Mouse (Mus musculus) adrenal gland, postnatal 4 days (tissue): Measurements from ENCODE around the gene Plekhg1. TPM values are rescaled to one million over a fixed set of nuclear protein-coding genes. Genes with fewer than 3 reads are reported as not detected.

Experiments used
- DNase-seq, 2 experiments: peaks; one replicate each; pipeline ENCODE4 v3.0.0; 2021 to 2022; ENCODE audit warnings: low spot score in 2 of 2, mixed read lengths in 2 of 2
- total RNA-seq, 2 experiments: library from RNA; stranded (reverse); gene quantifications; 2 replicates each; pipeline ENCODE4 v1.2.3; 2021

The Plekhg1 gene
- total RNA-seq, 2 experiments from 2014 or later = 12.0 to 15.4 TPM

GRCm38 (mm10) chr10:3996170-3996876 lies 256.2 kb downstream of the Plekhg1 start:
- DNase-seq = peak in 1 of 2 experiments; percentile 28

- DNase-seq = no peak
Measured at GRCm38 (mm10) chr10:3997851-3998426, 257.8 kb downstream of the Plekhg1 start.

- DNase-seq = no peak
Measured at GRCm38 (mm10) chr10:4002711-4003110, 262.5 kb downstream of the Plekhg1 start.

- no peak for DNase-seq
Measured at GRCm38 (mm10) chr10:4005191-4005590, 265.0 kb downstream of the Plekhg1 start.

- no peak for DNase-seq
Measured at GRCm38 (mm10) chr10:4006296-4007015, 266.3 kb downstream of the Plekhg1 start.

Other genes starting within 250 kb of the Plekhg1 start
- gene Iyd, start 200.1 kb upstream of the Plekhg1 start, total RNA-seq = 1 to 10 TPM; 2.0 to 9.2 TPM
- gene Mthfd1l, start 232.8 kb downstream of the Plekhg1 start, total RNA-seq = 10 to 100 TPM; 16.1 to 16.9 TPM